Mouse (Mus musculus): Measurements from ENCODE around the gene Slc35b2. TPM values are rescaled to one million over a fixed set of nuclear protein-coding genes. Genes with fewer than 3 reads are reported as not detected.

The Slc35b2 gene
- polyA plus RNA-seq, 1 experiment: 78.2 TPM

GRCm38 (mm10) chr17:45594881-45595735, 31.4 kb downstream of the Slc35b2 start:
- 2% methylated on average over 58 of the region's 58 CpGs for WGBS
- no peak for DNase-seq (ENCODE audit: low read depth, low spot score)

- 15% methylated on average over 23 of the region's 23 CpGs for WGBS
- no peak for DNase-seq (ENCODE audit: low read depth, low spot score)
Measured at GRCm38 (mm10) chr17:45595736-45596390, 32.2 kb downstream of the Slc35b2 start.

DNA sequence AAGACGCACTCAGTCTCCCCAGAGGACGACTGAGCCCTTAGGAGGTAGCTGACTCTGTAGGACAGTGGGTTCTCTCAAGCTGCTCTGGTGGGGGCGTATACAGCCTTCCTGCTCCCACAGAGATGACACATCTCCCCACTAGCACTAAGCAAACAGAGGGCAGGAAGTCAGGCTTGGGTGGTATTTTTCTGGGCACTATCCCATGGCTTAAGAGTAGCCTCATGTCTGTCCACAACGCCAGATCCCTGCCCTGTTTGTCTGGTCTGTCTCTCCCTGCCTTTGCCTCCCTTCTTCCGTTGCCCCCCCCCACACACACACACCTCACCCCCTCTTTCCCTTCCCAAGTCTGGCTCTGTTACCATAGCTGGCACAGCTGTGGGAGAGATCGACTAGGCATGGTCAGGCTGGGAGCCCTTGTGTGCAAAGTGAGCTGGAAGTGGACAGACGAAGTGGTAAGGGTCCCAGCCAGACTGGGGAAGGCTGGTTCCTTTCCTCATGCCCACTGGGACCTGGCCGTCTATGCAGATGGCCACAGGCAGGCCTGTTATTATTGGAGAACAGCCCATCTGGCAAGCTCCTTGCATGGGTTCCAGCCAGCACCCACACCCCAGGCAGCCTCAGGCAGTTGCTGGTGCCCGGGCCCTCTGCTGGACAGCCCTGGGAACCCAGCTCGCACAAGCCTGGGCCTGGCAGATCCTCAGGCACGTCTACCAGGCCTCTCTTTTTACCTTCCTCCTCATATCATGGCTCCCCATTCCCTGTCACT, 33.1 kb downstream of the Slc35b2 start:
- WGBS: 26% methylated on average over 11 of the region's 11 CpGs
- no peak for DNase-seq (ENCODE audit: low read depth, low spot score)

GRCm38 (mm10) chr17:45597787-45598186, 34.1 kb downstream of the Slc35b2 start:
- 10% methylated on average over 3 of the region's 3 CpGs for WGBS
- DNase-seq (ENCODE audit: low read depth, low spot score): no peak

DNA sequence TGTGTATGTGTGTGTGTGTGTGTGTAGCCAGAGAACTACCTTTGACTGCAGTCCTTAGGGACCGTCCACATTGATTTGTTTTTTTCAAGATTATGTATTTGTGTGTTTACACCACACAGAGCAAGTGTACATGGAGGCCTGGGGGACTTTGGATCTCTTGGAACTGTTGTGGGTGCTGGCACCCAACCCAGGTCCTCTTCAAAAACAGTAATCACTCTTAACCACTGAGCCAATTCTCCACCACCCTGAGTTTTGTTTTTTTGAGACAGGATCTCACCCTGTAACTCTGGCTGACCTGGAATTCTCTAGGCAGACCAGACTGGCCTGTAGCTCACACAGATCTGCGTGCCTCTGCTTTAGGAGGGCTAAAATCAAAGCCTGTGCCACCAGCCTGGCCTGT, 34.7 kb downstream of the Slc35b2 start:
- 51% methylated on average over 2 of the region's 2 CpGs for WGBS
- DNase-seq (ENCODE audit: low read depth, low spot score): no peak

GRCm38 (mm10) chr17:45598891-45599290, 35.2 kb downstream of the Slc35b2 start:
- 15% methylated on average over 3 of the region's 3 CpGs for WGBS
- DNase-seq (ENCODE audit: low read depth, low spot score): no peak

GRCm38 (mm10) chr17:45599446-45600242, 36.0 kb downstream of the Slc35b2 start, which contains the start of gene Slc29a1:
Slc29a1 (minus strand) TSS chr17:45599606.
- no peak for DNase-seq (ENCODE audit: low read depth, low spot score)
- 19% methylated on average over 32 of the region's 32 CpGs for WGBS

GRCm38 (mm10) chr17:45600267-45600666, 36.6 kb downstream of the Slc35b2 start:
- no peak for DNase-seq (ENCODE audit: low read depth, low spot score)
- 85% methylated on average over 8 of the region's 8 CpGs for WGBS

- 61% methylated on average over 22 of the region's 22 CpGs for WGBS
- no peak for DNase-seq (ENCODE audit: low read depth, low spot score)
Measured at GRCm38 (mm10) chr17:45601325-45601724, 37.7 kb downstream of the Slc35b2 start.

DNA sequence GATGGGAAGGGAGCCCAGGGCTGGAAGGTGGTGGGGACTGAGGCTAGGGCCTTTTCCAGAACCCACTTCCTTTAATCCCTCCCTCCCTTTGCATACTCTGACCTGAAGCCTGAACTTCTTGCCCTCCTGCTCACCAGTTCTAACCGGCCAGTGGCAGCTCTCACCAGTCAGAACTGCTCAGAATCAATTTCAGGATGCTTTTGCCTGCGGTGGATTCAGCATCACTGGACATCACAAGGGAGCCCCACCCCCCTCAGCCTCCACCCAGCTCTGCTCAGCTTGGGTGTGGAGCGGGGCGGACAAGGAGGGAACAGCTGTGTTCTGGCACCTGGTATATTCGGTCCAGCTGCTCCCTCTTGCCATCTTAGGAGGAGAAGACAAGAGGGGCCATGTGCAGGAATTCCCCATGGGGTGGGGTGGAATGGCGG, 38.2 kb downstream of the Slc35b2 start, which contains the start of gene Mymx:
Gene Mymx, minus strand, starts transcription at position 226 of the 428 bp plus-strand sequence.
- no peak for DNase-seq (ENCODE audit: low read depth, low spot score)
- WGBS: 36% methylated on average over 6 of the region's 6 CpGs

GRCm38 (mm10) chr17:45602984-45603383, 39.3 kb downstream of the Slc35b2 start:
- DNase-seq (ENCODE audit: low read depth, low spot score): no peak
- 85% methylated on average over 3 of the region's 3 CpGs for WGBS

- WGBS: 62% methylated on average over 15 of the region's 15 CpGs
- no peak for DNase-seq (ENCODE audit: low read depth, low spot score)
Measured at GRCm38 (mm10) chr17:45606992-45607879, 43.6 kb downstream of the Slc35b2 start.

GRCm38 (mm10) chr17:45608396-45608795, 44.7 kb downstream of the Slc35b2 start:
- WGBS: 77% methylated on average over 4 of the region's 4 CpGs
- DNase-seq (ENCODE audit: low read depth, low spot score): no peak

DNA sequence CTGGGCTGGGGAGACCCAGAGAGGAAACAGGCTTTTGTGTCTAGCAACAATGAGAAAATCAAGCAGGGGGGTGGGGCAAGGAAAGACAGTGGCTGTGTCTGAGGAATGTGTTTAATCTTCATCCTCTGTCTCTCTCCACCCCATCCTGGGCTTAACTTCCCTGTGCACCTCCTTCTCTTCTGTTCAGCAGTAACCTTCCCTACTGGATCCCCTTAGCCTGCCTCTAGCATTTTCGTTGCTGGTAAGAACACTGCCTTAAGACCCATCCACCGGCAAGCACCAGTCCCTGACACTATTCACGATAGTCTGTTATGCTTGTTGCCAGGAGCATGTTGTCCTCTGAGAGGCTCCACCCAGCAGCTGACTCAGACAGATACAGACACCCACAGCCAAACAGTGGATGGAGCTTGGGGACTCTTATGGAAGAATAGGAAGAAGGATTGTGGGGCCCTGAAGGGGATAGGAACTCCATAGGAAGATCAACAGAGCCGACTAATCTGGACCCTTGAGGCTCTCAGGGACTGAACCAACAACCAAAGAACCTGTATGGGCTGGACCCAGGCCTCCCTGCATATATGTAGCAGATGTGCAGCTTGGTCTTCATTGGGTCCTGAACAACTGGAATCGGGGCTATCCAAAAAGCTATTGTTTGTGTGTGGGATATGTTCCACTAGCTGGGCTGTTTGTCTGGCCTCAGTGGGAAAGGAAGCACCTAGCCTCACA, 46.6 kb downstream of the Slc35b2 start:
- DNase-seq (ENCODE audit: low read depth, low spot score): no peak
- WGBS: 31% methylated on average over 5 of the region's 5 CpGs

GRCm38 (mm10) chr17:45612008-45612407, 48.3 kb downstream of the Slc35b2 start:
- no peak for DNase-seq (ENCODE audit: low read depth, low spot score)
- 81% methylated on average over 8 of the region's 8 CpGs for WGBS

DNA sequence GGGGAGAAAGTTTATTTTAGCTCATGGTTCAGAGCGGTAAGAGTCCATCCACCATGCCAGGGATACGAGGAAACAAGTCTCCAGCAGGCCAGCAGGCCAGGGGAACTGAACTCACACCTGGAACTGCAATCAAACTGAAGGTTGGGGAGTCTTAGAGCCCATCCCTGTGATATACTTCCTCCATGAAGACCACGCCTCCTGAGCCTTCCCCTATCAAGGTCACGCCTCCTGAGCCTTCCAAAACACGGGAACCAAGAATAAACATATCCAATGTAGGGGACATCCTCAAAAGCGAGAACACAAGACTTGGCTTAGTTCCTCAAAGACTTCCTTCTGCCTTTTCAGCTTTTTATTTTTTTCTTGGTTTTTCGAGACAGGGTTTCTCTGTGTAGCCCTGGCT, 49.2 kb downstream of the Slc35b2 start:
- no peak for DNase-seq (ENCODE audit: low read depth, low spot score)
- WGBS: 70% methylated on average over 7 of the region's 7 CpGs

DNA sequence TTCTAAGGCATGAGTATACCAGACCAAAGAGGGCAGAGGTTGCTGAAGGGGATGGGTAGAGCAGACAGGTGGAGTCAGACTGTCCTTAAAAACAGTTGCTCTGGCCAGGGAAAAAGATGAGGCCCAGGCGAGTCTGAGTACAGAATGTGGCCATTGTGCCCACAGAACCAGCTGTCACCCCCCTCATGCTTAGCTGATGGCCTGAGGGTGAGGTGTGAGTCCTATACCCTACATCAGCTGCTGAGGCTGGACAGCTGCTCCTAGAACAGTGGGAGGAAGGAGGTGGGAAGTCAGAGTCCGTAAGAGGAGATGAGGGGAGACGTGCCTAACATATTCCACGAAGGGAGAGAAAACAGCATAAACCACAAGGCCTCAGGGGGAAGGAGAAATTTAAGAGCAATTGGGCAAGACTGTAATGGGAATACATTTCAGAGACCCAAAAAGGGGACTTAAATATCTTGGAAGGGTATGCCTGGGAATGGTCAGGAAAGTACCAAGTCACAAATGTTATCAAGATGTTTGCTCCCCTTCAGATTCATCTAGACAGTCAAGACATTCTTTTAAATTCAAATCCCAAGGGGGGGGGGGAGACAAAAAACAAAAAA, 52.5 kb downstream of the Slc35b2 start:
- no peak for DNase-seq (ENCODE audit: low read depth, low spot score)
- WGBS: 81% methylated on average over 4 of the region's 4 CpGs

Measured in large intestine, adult 2 months (tissue).